Mouse (Mus musculus) heart, postnatal 0 days (tissue): Measurements from ENCODE around the gene Mvp.

Source experiments
- CTCF ChIP-seq: IDR thresholded peaks from 2 replicates; pipeline ENCODE4 v1.5.1; 2016; ENCODE audit warnings: antibody characterized with exemption, control low read depth, low read depth
- EP300 ChIP-seq: IDR thresholded peaks from 2 replicates; pipeline ENCODE4 v1.6.1; 2016; ENCODE audit warnings: antibody characterized with exemption, low read depth

- TF ChIP-seq CTCF, result no peak
- TF ChIP-seq EP300, result no peak
Measured at GRCm38 (mm10) chr7:127014320-127014719, at the start of gene Mvp.
